Mouse (Mus musculus): Measurements from ENCODE around the gene Cacnb1.

Cacnb1 gene

GRCm38 (mm10) chr11:97986738-97987465, 35.9 kb downstream of the Cacnb1 start:
- DNase-seq (ENCODE audit: low spot score in 2 of 2): no peak

- DNase-seq (ENCODE audit: low spot score in 2 of 2): peak; percentile 62 to 70
These were observed 36.8 kb downstream of the Cacnb1 start, which contains the start of gene Plxdc1 for GRCm38 (mm10) chr11:97985727-97986677. TSS of gene Plxdc1 (minus strand) at chr11:97986444.

DNA sequence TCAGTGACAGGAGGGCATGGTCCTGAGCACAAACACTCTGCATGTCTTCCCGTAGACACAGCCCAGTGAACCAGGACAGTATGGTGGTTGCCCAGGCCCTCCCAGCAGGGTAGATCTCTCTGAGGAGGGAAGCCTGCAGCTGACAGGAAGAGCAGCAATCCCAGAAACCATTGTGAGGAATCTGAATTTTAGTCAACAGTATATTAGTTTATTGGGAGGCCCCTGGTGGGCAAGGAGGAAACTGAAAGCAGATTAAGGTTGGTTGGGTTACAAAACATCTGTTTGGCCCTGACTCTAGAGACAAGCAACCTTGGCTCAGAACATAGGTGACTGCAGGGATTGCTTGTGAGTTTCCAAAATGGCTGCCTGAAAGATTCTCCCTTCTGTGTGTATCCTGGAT, 38.9 kb downstream of the Cacnb1 start:
- DNase-seq (ENCODE audit: low spot score in 2 of 2): no peak

DNA sequence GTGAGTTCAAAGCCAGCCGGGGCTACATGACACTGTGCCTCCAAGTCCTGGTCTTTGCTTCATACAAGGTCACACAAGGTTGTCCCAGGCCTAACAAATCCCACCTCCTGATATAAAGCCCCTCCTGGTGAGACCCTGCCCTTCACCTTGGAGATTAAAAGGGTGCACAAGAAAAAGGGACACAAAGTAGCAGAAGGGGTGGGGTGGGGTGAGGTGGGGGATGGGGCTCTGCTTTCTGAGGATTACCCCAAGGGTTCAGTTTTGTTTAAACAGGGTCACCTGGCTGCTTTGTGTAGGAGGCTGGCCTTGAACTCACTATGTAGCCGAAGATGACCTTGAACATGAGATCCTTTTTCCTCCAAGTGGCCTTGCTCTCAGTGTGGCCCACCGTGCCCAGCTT, 39.3 kb downstream of the Cacnb1 start:
- no peak for DNase-seq (ENCODE audit: low spot score in 2 of 2)

DNA sequence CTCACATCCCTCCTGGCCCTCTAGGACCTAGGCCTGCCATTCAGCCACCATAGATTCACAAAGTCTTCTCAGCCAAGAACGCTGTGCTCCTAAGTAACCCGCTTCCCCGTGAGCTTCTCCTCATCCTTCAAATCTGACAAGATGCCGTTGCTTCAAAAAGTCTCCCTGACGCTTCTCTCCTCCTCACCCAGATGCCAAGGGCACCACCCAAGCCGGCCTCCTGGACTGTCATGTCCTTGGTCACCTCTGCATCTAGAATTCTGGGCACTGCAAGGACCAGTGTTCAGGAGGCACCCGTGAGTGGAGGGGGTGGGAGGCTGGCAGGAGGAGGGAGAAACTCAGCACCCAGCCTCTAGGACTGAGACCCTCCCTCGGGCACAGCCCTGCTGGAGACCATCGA, 40.1 kb downstream of the Cacnb1 start:
- DNase-seq (ENCODE audit: low spot score in 2 of 2): no peak

DNA sequence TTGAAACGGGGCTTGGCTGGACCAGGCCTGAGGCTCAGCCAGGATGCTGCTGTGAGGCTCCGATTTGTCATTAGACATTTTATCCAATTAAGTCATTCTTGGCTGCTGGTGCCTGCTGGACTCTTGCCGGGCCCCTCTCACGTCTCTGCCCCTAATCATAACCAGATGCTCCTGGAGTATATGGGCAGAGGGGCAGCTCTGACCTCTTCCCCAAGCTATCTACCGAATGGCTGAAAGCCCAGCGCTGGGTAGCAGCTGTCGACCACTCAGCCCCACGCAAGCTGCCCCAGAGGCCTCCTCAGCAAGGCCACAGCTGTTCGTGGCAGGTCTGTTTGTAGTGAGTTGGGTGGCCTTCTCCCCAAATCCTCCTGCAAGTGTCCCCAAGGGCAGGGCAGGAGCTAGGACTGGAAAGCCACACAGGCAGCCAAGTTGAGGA, 42.3 kb downstream of the Cacnb1 start:
- no peak for DNase-seq (ENCODE audit: low spot score in 2 of 2)

DNA sequence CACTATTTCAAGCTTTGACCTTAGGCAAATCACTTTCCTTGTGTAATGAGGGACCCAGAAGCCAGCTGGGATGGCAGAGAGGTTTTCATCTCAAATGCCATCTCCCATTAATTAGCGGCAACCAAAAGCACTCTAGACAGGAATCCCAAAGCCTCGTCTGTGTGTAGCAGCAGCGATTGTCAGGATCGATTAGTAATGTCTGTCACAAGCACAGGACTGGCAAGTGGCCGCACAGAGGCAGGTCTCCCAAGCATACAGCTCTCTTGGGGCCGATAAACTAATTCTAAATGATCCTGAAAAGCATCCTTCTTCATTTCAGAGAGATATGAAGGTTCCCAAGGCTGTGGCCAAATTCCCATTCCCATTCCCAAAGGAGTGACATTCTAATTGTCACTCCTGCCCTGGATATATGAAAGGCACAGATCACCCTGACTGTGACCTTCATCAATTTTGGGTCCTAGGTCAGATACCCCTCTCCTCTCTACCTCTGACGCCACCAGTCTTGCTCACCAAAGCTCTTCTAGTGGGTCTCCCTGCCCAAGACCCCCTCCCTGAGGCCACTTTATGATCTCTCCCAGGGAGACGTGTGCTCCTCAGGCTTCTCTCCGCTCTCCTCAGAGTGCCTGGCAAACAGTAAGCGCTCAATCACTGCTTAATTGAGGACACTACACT, 42.9 kb downstream of the Cacnb1 start:
- no peak for DNase-seq (ENCODE audit: low spot score in 2 of 2)

DNA sequence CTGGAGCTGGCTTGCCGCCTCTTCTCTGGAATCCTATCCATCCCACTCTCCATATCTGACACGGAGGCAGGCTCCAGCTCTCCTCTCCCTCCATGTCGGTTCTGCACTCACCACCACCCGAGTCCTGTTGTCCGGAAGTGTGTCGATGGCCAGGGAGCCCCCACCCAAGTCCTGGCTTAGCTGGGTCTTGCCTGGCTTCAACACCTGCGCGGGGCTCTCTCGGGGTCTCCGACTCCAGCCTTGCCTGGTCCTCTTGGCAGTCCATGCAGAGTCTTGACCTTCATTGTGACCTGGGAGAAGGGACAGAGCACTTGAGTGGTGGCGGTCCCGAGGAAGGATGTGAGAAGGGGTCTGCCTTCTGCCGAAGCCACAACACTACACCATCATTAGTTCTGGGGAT, 44.4 kb downstream of the Cacnb1 start:
- DNase-seq (ENCODE audit: low spot score in 2 of 2): no peak

GRCm38 (mm10) chr11:97977797-97978196, 45.0 kb downstream of the Cacnb1 start:
- peak; percentile 75 to 84 for DNase-seq (ENCODE audit: low spot score in 2 of 2)

- DNase-seq (ENCODE audit: low spot score in 2 of 2): no peak
These were observed 48.1 kb downstream of the Cacnb1 start for GRCm38 (mm10) chr11:97974746-97975145.

DNA sequence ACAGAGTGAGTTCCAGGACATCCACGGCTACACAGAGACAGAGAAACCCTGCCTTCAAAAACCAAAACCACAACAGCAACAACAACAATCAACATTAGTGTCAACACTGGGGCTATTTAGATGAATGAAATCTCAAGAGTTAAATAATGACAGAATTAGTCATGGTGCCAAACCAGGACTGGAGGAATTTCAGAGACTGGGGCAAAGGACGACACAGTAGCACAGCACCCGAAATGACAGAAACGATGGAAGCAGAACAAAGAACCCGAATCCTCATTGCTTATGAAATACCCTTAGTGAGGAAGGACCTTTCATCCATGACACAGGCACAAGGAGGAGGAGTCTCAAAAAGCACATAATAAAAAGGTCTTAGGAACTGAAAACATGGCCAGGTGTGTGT, 48.7 kb downstream of the Cacnb1 start:
- no peak for DNase-seq (ENCODE audit: low spot score in 2 of 2)

DNA sequence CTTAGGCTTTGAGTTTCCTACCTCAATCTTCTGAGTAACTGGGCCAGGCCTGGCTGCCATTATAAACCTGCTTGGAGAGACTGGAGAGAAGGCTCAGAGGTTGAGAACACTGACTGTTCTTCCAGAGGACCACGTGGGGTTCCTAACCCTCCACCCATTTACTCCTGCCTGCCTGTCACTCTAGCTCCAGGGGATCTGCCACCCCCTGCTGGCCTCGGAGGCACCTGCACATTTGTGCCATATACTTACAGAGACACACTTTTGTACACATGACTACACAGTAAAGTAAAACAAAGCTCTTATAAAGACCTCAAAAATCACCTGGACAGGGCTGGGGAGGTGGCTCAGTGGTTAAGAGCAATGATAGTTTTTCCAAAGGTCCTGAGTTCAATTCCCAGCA, 50.4 kb downstream of the Cacnb1 start:
- no peak for DNase-seq (ENCODE audit: low spot score in 2 of 2)

DNA sequence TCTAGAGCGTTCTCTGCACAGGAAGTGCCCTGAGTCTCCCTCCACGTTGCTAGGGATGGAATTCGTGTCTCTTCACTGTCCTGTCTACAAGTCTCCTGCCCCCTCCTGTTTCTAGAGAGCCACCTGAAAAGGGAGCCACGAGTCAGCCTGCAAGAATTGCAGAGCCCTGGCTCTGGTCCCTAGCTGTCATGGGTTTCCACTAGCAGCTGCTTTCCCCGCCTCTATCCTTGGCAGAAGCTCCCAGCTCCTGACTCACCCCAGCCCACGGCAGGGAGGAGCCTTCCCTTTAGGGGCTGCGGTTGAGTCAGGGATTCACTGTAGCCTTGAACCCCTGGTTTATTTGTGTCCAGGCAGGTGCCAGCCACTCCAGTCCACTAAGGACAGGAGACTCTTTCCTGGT, 51.6 kb downstream of the Cacnb1 start:
- no peak for DNase-seq (ENCODE audit: low spot score in 2 of 2)

- DNase-seq (ENCODE audit: low spot score in 2 of 2): no peak
These were observed 52.1 kb downstream of the Cacnb1 start for GRCm38 (mm10) chr11:97970771-97971170.

DNA sequence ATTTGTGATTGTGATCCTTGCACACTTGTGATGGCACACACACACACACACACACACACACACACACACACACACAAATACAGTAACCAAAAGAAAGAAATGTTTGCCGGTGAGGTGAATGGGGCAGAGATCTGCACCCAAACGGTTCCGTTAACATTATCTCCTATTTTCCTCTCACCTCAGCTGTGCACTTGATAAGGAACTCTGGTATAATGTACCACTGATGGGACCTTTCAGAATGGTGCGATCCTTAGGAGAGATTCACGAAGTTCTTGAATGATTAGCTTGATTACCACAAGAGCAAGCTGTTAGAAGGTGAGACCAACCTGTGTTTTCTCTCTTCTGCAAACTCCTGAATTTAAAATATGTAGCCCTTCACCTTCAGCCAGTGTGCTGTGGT, 54.4 kb downstream of the Cacnb1 start:
- no peak for DNase-seq (ENCODE audit: low spot score in 2 of 2)

GRCm38 (mm10) chr11:97967114-97967513, 55.7 kb downstream of the Cacnb1 start:
- no peak for DNase-seq (ENCODE audit: low spot score in 2 of 2)

DNA sequence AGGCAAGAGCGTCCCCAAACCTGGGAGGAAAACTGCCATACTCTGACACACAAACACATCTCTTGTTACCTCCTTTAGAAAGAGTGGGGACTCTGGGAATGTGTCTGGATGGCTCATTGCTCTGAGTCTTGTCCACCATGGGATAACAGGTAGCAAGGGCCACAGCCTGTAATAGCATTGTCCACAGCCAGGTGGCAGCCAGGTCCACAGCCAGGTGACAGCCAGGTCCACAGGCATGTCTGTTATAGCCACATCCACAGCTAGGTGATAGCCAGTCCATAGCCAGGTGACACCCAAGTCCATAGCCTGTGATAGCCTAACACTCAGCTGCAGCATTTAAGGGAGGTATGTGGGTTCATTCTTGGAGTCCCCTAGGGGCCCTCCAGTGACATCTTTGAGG, 61.9 kb downstream of the Cacnb1 start:
- no peak for DNase-seq (ENCODE audit: low spot score in 2 of 2)

GRCm38 (mm10) chr11:97959300-97959680, 63.5 kb downstream of the Cacnb1 start:
- no peak for DNase-seq (ENCODE audit: low spot score in 2 of 2)

- DNase-seq (ENCODE audit: low spot score in 2 of 2): no peak
These were observed 64.1 kb downstream of the Cacnb1 start for GRCm38 (mm10) chr11:97958641-97959299.

GRCm38 (mm10) chr11:97956905-97957560, 65.8 kb downstream of the Cacnb1 start:
- no peak for DNase-seq (ENCODE audit: low spot score in 2 of 2)

GRCm38 (mm10) chr11:97955915-97956314, 66.9 kb downstream of the Cacnb1 start:
- DNase-seq (ENCODE audit: low spot score in 2 of 2): no peak

Measured in thymus, postnatal 10 days (tissue).